Mouse (Mus musculus) forebrain, embryonic 13.5 days (tissue): ENCODE measurements around the gene Mob2. TPM values are rescaled to one million over a fixed set of nuclear protein-coding genes. Genes with fewer than 3 reads are reported as not detected.
A peak's percentile ranks its signal among the peaks of the same experiment; 100 is the strongest.

ENCODE experiments used
- ATAC-seq: fragments of 200-750 bp; cut with Nextera tagmentation; 2 replicates; pipeline ENCODE4 v1.8.0; 2017
- H3K27ac ChIP-seq: fragments of 300-500 bp; sonication (generic); 2 replicates; pipeline ENCODE4 v1.5.1; 2015; ENCODE audit warnings: inconsistent platforms, mild to moderate bottlenecking, moderate library complexity
- H3K27me3 ChIP-seq: fragments of 300-500 bp; sonication (generic); 2 replicates; pipeline ENCODE4 v1.6.1; 2015; ENCODE audit warnings: mild to moderate bottlenecking, inconsistent platforms
- H3K36me3 ChIP-seq: fragments of 300-500 bp; sonication (generic); 2 replicates; pipeline ENCODE4 v1.6.1; 2015; ENCODE audit warnings: mild to moderate bottlenecking, inconsistent platforms; ENCODE audit not compliant: poor library complexity, severe bottlenecking
- H3K4me1 ChIP-seq: fragments of 300-500 bp; sonication (generic); 2 replicates; pipeline ENCODE4 v1.6.1; 2015; ENCODE audit warnings: inconsistent platforms
- H3K4me2 ChIP-seq: fragments of 300-500 bp; sonication (generic); 2 replicates; pipeline ENCODE4 v1.6.1; 2015; ENCODE audit warnings: inconsistent platforms, mild to moderate bottlenecking, moderate library complexity
- H3K4me3 ChIP-seq: fragments of 300-500 bp; sonication (generic); 2 replicates; pipeline ENCODE4 v1.5.1; 2015; ENCODE audit warnings: mild to moderate bottlenecking, inconsistent platforms
- H3K9ac ChIP-seq: fragments of 300-500 bp; sonication (generic); 2 replicates; pipeline ENCODE4 v1.6.1; 2015; ENCODE audit warnings: mild to moderate bottlenecking, inconsistent platforms
- H3K9me3 ChIP-seq: fragments of 300-500 bp; sonication (generic); replicated peaks from 2 replicates; pipeline ENCODE4 v1.6.1; 2016; ENCODE audit warnings: inconsistent platforms
- WGBS: fragments of 180-500 bp; shearing (Covaris S2); methylation state at CpG from one replicate; pipeline ENCODE4 v1.1.7; 2015; 5-methylcytosine and 5-hydroxymethylcytosine counted together
- polyA plus RNA-seq: library from polyadenylated mRNA; unstranded; fragments of >200 nt; fragmentation: Nextera tagmentation; extraction: Ambion mirVana; gene quantifications from 2 replicates; pipeline ENCODE4 v1.2.1, GENCODE M21; 2015

Mob2 gene
- polyA plus RNA-seq, 1 experiment from 2014 or later: 51.0 TPM

DNA sequence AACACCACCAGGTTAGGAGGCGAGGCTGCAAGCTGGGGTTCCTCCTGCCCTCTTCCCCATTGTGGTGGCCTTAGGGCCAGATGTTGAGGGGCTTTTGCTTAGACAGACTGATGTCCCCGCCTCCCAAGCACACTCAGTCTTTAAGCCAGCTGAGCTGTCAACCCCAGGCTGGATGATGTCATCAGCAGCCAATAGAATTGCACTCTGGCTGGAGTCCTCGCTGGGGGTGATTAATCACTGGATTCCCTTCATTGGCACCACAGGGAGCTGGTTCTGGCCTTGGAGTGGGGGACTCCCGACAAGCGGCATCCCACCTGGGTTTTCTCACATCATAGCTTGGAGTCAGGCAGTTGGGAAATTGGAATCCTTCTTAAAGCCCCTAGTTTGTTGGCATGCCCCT, 28.0 kb upstream of the Mob2 start:
- no peaks in the 10 kb centered on the region for H3K9me3 ChIP-seq
- H3K36me3 ChIP-seq: peaks cover 51% of the 10 kb centered on the region
- H3K27me3 ChIP-seq: peaks cover 8% of the 10 kb centered on the region
- H3K4me2 ChIP-seq: peak overlapping the region; percentile 91
- H3K27ac ChIP-seq: peak overlapping the region; percentile 84
- peaks cover 82% of the 10 kb centered on the region for H3K4me1 ChIP-seq
- H3K4me3 ChIP-seq: no peak overlapping the region
- ATAC-seq: peak; percentile 62
- H3K9ac ChIP-seq: peak overlapping the region; percentile 56; the same call in 1 of the 2 replicates
- 3% methylated on average over 5 of the region's 5 CpGs for WGBS

DNA sequence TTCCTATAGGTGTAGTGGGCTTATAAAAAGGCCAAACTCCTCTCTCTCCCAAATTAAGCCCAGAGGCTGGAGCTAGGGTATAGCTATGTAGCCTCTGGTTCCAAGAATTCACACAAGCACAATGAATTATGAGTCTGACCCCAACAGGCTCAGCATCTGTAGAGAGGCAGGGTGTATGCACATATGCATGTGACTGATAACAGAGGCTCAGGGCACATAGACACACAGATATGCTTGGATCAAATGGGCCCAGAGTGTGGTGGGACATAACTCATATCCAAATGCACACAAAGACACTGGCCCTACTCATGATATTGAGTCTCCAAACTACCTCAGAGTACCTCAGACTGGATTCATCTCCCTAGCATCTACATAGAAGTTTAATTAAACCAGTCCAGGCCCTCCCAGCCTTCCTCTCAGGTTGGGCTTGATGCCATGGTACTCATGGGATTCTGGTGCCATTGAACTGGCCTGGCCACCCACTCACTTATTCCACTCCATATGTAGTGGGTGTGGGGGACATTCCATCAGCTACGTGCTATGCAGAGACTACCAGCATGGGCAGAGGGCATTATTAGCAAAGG, 26.3 kb upstream of the Mob2 start:
- no peak for ATAC-seq
- H3K9ac ChIP-seq: no peak overlapping the region
- no peak overlapping the region for H3K27ac ChIP-seq
- H3K27me3 ChIP-seq: peaks cover 25% of the 10 kb centered on the region
- no peak overlapping the region for H3K4me3 ChIP-seq
- H3K4me2 ChIP-seq: no peak overlapping the region
- no peaks in the 10 kb centered on the region for H3K9me3 ChIP-seq
- WGBS: 81% methylated on average over 1 of the region's 1 CpGs
- H3K4me1 ChIP-seq: peaks cover 72% of the 10 kb centered on the region
- H3K36me3 ChIP-seq: peaks cover 68% of the 10 kb centered on the region

DNA sequence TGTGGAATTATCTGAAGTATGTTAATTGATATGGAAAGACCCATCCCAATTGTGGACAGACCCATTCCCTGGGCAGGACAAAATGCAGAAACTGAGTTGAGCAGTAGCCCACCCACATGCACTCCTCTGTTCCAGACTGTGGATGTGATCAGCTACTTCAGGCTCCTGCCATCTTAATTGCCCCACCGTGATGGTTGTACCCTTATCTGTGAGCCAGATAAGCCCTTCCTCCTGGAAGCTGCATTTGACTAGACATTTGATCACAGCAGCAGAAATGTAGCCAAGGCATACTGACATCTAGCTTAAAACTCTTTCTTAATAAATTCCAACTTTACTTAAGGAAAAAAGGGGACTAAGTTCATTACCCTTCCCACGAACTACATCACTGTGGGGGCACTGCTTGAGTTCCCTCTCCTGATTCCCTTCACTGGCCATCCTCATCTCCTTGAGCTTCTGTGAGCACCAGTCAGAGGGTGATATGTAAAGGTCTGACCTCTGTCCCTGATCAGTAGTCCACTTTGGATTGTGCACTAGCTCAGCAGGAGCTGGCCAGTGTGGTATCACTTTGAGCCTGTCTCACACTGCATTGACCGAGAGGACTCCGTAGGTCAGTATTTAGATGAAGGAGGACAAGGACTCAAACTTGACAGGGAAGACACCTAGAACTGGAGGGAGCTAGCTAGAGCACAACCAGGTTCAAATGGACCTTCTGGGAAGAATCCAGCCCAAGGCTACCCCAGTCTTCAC, 25.5 kb upstream of the Mob2 start:
- Histone ChIP-seq H3K27ac (no peak overlapping the region), H3K4me2 (no peak overlapping the region), H3K36me3 (peaks cover 74% of the 10 kb centered on the region), H3K4me3 (no peak overlapping the region), H3K9ac (no peak overlapping the region), H3K4me1 (peaks cover 69% of the 10 kb centered on the region), H3K27me3 (peaks cover 30% of the 10 kb centered on the region), H3K9me3 (no peaks in the 10 kb centered on the region)
- WGBS: 91% methylated on average over 4 of the region's 4 CpGs
- no peak for ATAC-seq

DNA sequence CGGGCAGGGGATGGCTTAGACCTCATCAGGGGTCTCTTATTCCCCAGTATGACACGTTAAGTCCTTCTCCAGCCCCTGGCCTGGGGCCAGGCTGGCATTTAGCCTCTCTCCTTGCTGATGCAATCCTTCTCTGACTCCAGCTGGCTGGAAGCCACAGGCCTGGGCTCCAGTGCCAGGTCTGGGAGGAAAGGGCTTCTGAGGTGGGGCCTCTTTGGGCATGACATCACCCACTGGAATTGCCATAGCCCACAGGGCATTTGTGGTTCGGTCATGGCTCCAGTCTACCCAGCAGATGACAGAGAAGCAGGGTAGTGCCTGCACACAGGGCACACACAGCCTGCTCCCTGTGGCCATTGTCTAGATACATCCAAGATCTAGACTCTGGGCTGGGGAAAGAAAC, 24.0 kb upstream of the Mob2 start:
- Histone ChIP-seq H3K27me3 (peaks cover 34% of the 10 kb centered on the region), H3K9me3 (no peaks in the 10 kb centered on the region), H3K9ac (0 out of 2 replicates have a peak overlapping the region, but pooled peaks have one; percentile 3), H3K4me1 (peaks cover 54% of the 10 kb centered on the region), H3K4me3 (no peak overlapping the region), H3K4me2 (peak overlapping the region; percentile 8; the same call in 1 of the 2 replicates), H3K36me3 (peaks cover 86% of the 10 kb centered on the region), H3K27ac (peak overlapping the region; percentile 52)
- 43% methylated on average over 3 of the region's 3 CpGs for WGBS
- ATAC-seq: peak; percentile 39

DNA sequence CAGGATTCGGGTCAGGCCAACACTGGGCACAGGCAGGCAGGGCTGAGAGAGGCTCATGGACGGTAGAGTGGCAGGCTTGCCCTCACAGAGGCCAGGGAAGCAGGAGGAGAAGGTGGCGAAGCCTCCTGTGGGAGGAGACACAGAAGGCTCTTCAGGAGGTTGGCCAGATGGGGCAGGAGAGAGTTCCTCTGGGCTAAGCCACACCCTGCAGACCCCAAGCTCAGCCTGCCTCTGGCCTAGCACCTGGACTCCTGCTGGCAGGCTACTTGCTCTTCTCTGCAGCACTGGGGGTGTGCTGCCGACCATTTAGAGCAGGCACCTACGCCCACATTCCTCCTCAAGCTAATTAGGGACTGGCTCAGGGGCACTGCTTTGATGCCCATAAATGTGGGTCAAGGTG, 23.5 kb upstream of the Mob2 start:
- WGBS: 30% methylated on average over 5 of the region's 5 CpGs
- Histone ChIP-seq H3K27ac (peak overlapping the region; percentile 52), H3K9me3 (no peaks in the 10 kb centered on the region), H3K4me2 (peak overlapping the region; percentile 8; the same call in 1 of the 2 replicates), H3K36me3 (peaks cover 88% of the 10 kb centered on the region), H3K4me1 (peaks cover 50% of the 10 kb centered on the region), H3K4me3 (no peak overlapping the region), H3K27me3 (peaks cover 34% of the 10 kb centered on the region), H3K9ac (0 out of 2 replicates have a peak overlapping the region, but pooled peaks have one; percentile 3)
- ATAC-seq: peak; percentile 31

DNA sequence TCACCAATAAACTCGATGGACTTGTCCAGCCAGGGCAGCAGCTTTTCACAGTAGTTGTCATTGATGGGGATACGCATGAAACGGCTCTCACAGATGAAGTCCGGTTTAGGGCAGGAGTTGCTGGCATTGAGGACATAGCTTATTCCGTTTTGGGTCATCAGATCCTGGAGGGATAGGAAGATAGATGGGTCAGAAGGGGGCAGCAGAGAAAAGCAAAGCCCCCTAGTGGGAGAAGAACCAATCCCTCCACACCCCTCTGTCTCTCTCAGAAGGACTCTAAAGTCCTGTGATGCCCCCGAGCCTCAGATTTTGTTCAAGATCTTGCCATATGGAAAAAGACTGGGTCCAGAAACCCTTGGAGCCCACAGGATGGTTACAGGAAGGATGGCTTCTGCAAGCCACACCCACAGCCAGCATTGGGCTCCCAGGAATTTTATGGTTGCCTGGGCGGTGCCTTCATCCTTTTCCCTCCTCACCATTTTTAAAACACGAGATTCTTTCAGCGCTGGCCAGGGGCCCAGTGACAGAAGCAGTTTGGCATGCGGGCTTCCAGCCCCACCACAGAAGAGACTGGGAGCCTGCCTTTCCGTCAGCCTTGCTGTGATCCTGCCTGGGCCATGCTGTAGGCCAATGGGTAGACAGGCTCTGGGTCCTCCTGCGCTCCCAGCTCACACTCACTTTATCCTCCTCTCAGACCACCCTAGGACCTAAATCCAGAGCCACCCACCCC, 22.9 kb upstream of the Mob2 start:
- Histone ChIP-seq H3K4me3 (no peak overlapping the region), H3K9ac (no peak overlapping the region), H3K9me3 (no peaks in the 10 kb centered on the region), H3K4me2 (0 out of 2 replicates have a peak overlapping the region, but pooled peaks have one; percentile 8), H3K27me3 (peaks cover 34% of the 10 kb centered on the region), H3K4me1 (peaks cover 43% of the 10 kb centered on the region), H3K36me3 (peaks cover 88% of the 10 kb centered on the region), H3K27ac (0 out of 2 replicates have a peak overlapping the region, but pooled peaks have one; percentile 52)
- ATAC-seq: 0 out of 2 replicates have a peak, but pooled peaks have one; percentile 19
- 39% methylated on average over 12 of the region's 12 CpGs for WGBS

DNA sequence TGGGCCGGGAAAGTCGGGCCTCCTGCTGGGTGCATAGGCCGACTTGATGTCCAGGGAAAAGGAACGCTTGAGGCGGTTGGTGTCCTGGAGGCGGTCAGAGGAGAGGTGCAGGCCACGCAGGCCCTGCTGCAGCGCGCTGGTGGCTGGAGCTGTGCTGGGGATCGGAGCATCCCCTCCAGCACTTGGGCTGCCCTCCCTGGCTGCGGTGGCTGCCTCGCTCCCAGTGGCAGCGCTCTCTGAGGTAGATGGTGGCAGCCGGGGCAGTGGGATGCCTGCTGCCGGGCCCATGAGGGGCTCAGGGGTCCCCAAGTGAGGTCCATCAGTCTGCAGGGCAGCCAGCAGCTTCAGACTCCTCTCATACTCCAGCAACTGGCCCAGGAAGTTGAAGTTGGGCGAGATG, 21.7 kb upstream of the Mob2 start:
- peaks cover 32% of the 10 kb centered on the region for H3K4me1 ChIP-seq
- no peak overlapping the region for H3K4me2 ChIP-seq
- peaks cover 85% of the 10 kb centered on the region for H3K36me3 ChIP-seq
- 45% methylated on average over 16 of the region's 16 CpGs for WGBS
- no peak for ATAC-seq
- H3K9me3 ChIP-seq: no peaks in the 10 kb centered on the region
- no peak overlapping the region for H3K27ac ChIP-seq
- H3K9ac ChIP-seq: no peak overlapping the region
- H3K27me3 ChIP-seq: peaks cover 34% of the 10 kb centered on the region
- H3K4me3 ChIP-seq: no peak overlapping the region

DNA sequence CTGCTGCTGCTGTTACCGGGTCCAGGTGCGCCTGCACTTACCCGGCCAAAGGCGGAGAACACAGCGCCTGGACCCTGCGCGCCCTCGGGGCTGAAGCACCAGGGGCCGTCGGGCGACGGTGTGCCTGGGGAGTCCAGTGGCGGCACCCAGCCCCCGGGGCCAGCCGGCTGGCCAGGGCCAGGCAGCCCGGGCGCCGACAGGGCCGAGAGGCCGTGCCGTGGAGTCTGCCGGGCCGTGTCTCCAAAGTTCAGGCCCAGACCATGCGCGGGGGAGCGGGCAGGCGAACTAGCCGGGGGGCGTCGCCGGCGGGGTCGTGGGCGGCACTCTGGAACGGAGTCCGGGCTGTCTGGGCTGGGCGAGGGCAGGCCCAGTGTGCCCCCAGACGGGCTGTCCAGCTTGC, 21.3 kb upstream of the Mob2 start:
- WGBS: 24% methylated on average over 38 of the region's 38 CpGs

DNA sequence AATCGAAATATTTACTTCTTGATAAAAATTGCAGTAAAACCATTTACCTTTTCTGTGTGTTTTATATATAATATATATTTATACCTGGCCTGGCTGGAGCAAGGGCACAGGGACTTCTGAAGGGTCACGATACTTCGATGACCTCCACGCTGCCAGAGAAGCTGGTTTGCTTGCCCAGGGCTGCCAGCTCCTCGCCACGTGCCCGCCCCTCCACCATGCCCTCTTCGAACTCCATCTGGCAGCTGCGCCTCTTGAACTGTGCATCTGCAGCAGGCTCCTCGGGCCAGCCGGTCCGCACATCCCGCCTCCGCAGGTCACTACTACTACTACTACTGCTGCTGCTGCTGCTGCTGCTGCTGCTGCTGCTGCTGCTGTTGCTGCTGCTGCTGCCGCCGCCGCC, 20.9 kb upstream of the Mob2 start:
- H3K36me3 ChIP-seq: peaks cover 76% of the 10 kb centered on the region
- H3K9me3 ChIP-seq: no peaks in the 10 kb centered on the region
- H3K27ac ChIP-seq: no peak overlapping the region
- no peak overlapping the region for H3K4me2 ChIP-seq
- no peak overlapping the region for H3K9ac ChIP-seq
- no peak for ATAC-seq
- H3K4me3 ChIP-seq: no peak overlapping the region
- peaks cover 32% of the 10 kb centered on the region for H3K4me1 ChIP-seq
- 46% methylated on average over 14 of the region's 17 CpGs for WGBS
- H3K27me3 ChIP-seq: peaks cover 34% of the 10 kb centered on the region

More for the DNA sequence above, 21.3 kb upstream of the Mob2 start:
- H3K27ac ChIP-seq: no peak overlapping the region
- no peak for ATAC-seq
- no peak overlapping the region for H3K9ac ChIP-seq
- peaks cover 34% of the 10 kb centered on the region for H3K27me3 ChIP-seq
- peaks cover 32% of the 10 kb centered on the region for H3K4me1 ChIP-seq
- no peak overlapping the region for H3K4me3 ChIP-seq
- peaks cover 81% of the 10 kb centered on the region for H3K36me3 ChIP-seq
- H3K9me3 ChIP-seq: no peaks in the 10 kb centered on the region
- no peak overlapping the region for H3K4me2 ChIP-seq

DNA sequence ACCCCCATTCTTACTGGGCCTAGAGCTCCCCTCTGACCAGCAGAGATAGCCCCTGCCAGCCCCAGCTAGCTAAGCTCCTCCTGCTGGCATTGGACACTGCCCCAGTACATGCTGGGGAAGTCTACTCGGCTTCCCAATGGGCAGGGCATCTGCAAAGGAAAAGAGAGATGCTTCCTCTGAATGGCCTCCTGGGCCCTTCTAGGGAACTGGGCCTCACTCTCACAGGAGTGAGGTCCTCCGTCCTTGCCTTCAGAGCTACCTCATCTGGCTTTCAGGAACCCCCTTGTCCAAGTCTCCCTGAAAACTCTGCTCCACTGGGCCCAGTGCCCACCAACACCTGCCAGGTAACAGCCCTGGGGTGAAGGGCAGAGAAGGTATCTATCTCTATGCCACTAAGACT, 20.0 kb upstream of the Mob2 start:
- Histone ChIP-seq H3K4me3 (no peak overlapping the region), H3K27me3 (peaks cover 34% of the 10 kb centered on the region), H3K4me2 (no peak overlapping the region), H3K9ac (no peak overlapping the region), H3K27ac (no peak overlapping the region), H3K4me1 (peaks cover 32% of the 10 kb centered on the region), H3K36me3 (peaks cover 68% of the 10 kb centered on the region), H3K9me3 (no peaks in the 10 kb centered on the region)
- no peak for ATAC-seq
- WGBS: 57% methylated on average over 2 of the region's 2 CpGs

DNA sequence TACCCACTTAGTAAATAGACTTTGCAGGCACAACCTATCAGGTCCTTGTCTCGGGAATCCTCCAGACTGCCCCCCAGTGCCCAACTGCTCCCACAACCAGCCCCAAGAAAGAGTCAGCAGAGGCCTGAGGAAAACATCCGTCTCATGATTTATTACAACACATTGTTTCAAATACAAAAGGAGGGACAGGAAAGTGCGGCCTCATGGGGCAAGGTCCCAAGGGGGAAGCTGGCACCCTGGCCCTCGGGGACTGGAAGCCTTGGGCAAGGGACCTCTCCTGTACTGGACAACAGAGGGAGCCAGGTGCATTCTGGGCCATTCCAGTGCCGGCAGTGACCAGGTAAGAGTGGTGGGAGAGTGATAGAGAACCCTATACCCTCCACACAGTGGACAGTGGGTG, 18.5 kb upstream of the Mob2 start:
- WGBS: 57% methylated on average over 5 of the region's 5 CpGs
- Histone ChIP-seq H3K27ac (no peak overlapping the region), H3K9ac (no peak overlapping the region), H3K36me3 (peaks cover 52% of the 10 kb centered on the region), H3K4me2 (no peak overlapping the region), H3K27me3 (peaks cover 33% of the 10 kb centered on the region), H3K9me3 (no peaks in the 10 kb centered on the region), H3K4me3 (no peak overlapping the region), H3K4me1 (peaks cover 17% of the 10 kb centered on the region)
- ATAC-seq: no peak

DNA sequence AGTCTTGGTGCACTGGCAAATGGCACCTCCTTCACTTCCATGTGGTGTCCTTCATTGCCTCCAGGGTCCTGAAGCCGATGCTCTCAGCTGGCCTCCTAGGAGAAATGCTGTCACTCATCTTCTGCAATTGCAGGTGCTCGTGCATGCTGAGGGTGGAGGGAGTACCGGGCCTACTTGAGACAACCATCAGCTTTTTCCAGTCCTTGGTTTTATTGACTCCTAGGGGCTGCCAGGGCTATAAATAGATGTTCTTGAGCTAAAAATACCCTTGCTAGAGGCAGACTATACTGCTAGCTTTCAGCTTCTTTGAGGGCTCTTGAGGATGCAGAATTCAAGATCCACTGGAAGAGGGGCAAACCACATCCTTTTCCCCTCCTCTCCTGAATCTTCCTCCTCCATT, 16.3 kb upstream of the Mob2 start:
- H3K27me3 ChIP-seq: peaks cover 17% of the 10 kb centered on the region
- ATAC-seq: no peak
- H3K4me2 ChIP-seq: no peak overlapping the region
- no peak overlapping the region for H3K9ac ChIP-seq
- H3K4me1 ChIP-seq: peaks cover 5% of the 10 kb centered on the region
- H3K36me3 ChIP-seq: peaks cover 30% of the 10 kb centered on the region
- H3K27ac ChIP-seq: no peak overlapping the region
- 83% methylated on average over 3 of the region's 3 CpGs for WGBS
- no peaks in the 10 kb centered on the region for H3K9me3 ChIP-seq
- no peak overlapping the region for H3K4me3 ChIP-seq
